In the genomic region with DNA sequence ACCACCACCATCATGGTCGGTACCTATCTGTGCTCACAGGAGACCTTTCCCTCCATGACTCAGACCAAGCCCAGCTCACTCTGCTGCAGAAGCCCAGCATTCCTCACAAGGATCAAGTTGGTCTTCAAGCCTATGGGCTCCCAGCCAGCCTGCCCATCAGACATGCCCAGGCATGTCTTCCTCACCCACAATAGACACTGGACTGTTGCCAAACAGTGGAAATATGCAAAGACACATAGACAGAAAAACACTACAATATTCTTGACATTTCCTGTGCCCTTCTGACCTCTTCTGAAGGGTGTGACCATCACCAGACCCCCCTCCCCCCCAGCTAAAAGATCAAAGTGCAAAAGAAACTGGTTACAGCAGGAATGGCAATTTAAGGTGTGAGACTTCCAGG, we compare ENCODE assay signal across 13 mouse cellular contexts. TPM values are rescaled to one million over a fixed set of nuclear protein-coding genes. Genes with fewer than 3 reads are reported as not detected.
DNase-seq lines count a peak whose midpoint lies in the region; ATAC-seq and TF ChIP-seq lines count a peak whose summit lies in the region.
"Had no signal": no experiment of that assay in that cellular context is flagged by ENCODE, and none has a peak within 500 bp of the region (broad histone marks: within the 10 kb centered on the region; RNA-seq: fewer than 3 reads in every experiment).

No protein-coding gene starts in this region.

- in situ Hi-C loops in ES-E14 (cut with MboI; ENCODE audit: low sequenced_read_pairs in 2 of 2, unreplicated experiment in 2 of 2): no loop called here

- 97% methylated on average over 1 of the region's 1 CpGs for WGBS in heart, embryonic 11.5 days (ENCODE audit: insufficient replicate concordance)
- WGBS in intestine, embryonic 16.5 days: 92% methylated on average over 1 of the region's 1 CpGs
- 87% methylated on average over 1 of the region's 1 CpGs for WGBS in heart, embryonic 10.5 days
- 93% methylated on average over 1 of the region's 1 CpGs for WGBS in neural tube, embryonic 15.5 days

- no peak overlapping the region for H3K27ac ChIP-seq in heart, embryonic 11.5 days (ENCODE audit: low read depth, low read length)
- peak overlapping the region; percentile 52; the same call in 1 of the 2 replicates for H3K27ac ChIP-seq in ES-E14 (ENCODE audit: insufficient read depth, low read depth, low read length, poor library complexity, severe bottlenecking)
- H3K27ac ChIP-seq in intestine, embryonic 16.5 days (ENCODE audit: low read length): 0 out of 2 replicates have a peak overlapping the region, but pooled peaks have one; percentile 4
- H3K27ac ChIP-seq in heart, embryonic 10.5 days: no peak overlapping the region
- H3K27ac ChIP-seq in neural tube, embryonic 15.5 days (replicated peaks): no peak overlapping the region
- H3K27ac ChIP-seq: hindbrain, embryonic 13.5 days; liver, embryonic 14.5 days had no signal

- H3K4me3 ChIP-seq in heart, embryonic 11.5 days (ENCODE audit: low read depth, low read length): no peak overlapping the region
- no peak overlapping the region for H3K4me3 ChIP-seq in ES-E14 (ENCODE audit: insufficient read depth in 1 of 2, low read depth in 1 of 2, low read length in 2 of 2, poor library complexity in 1 of 2, severe bottlenecking in 1 of 2)
- H3K4me3 ChIP-seq in intestine, embryonic 16.5 days (ENCODE audit: low read length): no peak overlapping the region
- H3K4me3 ChIP-seq in heart, embryonic 10.5 days: no peak overlapping the region
- H3K4me3 ChIP-seq in neural tube, embryonic 15.5 days (replicated peaks): no peak overlapping the region
- H3K4me3 ChIP-seq: hindbrain, embryonic 13.5 days had no signal

- H3K4me1 ChIP-seq in heart, embryonic 11.5 days (ENCODE audit: control insufficient read depth, insufficient read depth, low read length): peaks cover 44% of the 10 kb centered on the region
- H3K4me1 ChIP-seq in ES-E14 (ENCODE audit: control insufficient read depth in 2 of 2, insufficient read depth in 2 of 2, low read length in 2 of 2, poor library complexity in 1 of 2): peaks cover 7 to 30% of the 10 kb centered on the region in 2 experiments
- H3K4me1 ChIP-seq in intestine, embryonic 16.5 days (ENCODE audit: control insufficient read depth, insufficient read depth, low read length): peaks cover 47% of the 10 kb centered on the region
- H3K4me1 ChIP-seq in heart, embryonic 10.5 days: peaks cover 78% of the 10 kb centered on the region
- peaks cover 34% of the 10 kb centered on the region for H3K4me1 ChIP-seq in neural tube, embryonic 15.5 days

- H3K9me3 ChIP-seq in heart, embryonic 11.5 days (replicated peaks; ENCODE audit: control insufficient read depth, low read length): no peaks in the 10 kb centered on the region
- no peaks in the 10 kb centered on the region for H3K9me3 ChIP-seq in ES-E14 (ENCODE audit: control insufficient read depth, insufficient read depth, low read depth, low read length)
- H3K9me3 ChIP-seq in intestine, embryonic 16.5 days (ENCODE audit: control insufficient read depth, low read length): no peaks in the 10 kb centered on the region
- no peaks in the 10 kb centered on the region for H3K9me3 ChIP-seq in heart, embryonic 10.5 days
- no peaks in the 10 kb centered on the region for H3K9me3 ChIP-seq in neural tube, embryonic 15.5 days (replicated peaks)
- H3K9me3 ChIP-seq: hindbrain, embryonic 13.5 days had no signal

- ATAC-seq in heart, embryonic 11.5 days (replicated peaks; ENCODE audit: insufficient number of reproducible peaks, low FRiP score, low TSS enrichment): no peak
- ATAC-seq in intestine, embryonic 16.5 days: peak; percentile 9; the same call in 1 of the 2 replicates
- ATAC-seq in neural tube, embryonic 15.5 days (ENCODE audit: low FRiP score): no peak
- ATAC-seq: activated CD4-positive, CD25-positive, alpha-beta regulatory T cell, adult 4 months had no signal

- DNase-seq in heart, adult 11 months: peak; percentile 90
- DNase-seq in 3134 (ENCODE audit: extremely low read depth, insufficient read length, low spot score) (peak; percentile 59), ES-E14 (ENCODE audit: low read depth, low spot score) (no peak)
- DNase-seq in cerebellum, postnatal 14 days: no peak
- DNase-seq in heart, embryonic 10.5 days (ENCODE audit: low spot score): no peak
- DNase-seq: cerebellum, adult 2 months; kidney, postnatal 25 days had no signal

- no peak overlapping the region for H3K9ac ChIP-seq in heart, embryonic 11.5 days (ENCODE audit: low read depth, low read length)
- no peak overlapping the region for H3K9ac ChIP-seq in ES-E14 (ENCODE audit: insufficient read depth, low read depth, low read length, poor library complexity, severe bottlenecking)
- no peak overlapping the region for H3K9ac ChIP-seq in intestine, embryonic 16.5 days (ENCODE audit: low read depth, low read length)
- no peak overlapping the region for H3K9ac ChIP-seq in neural tube, embryonic 15.5 days (replicated peaks)
- H3K9ac ChIP-seq: hindbrain, embryonic 13.5 days; liver, embryonic 14.5 days had no signal

- no peaks in the 10 kb centered on the region for H3K36me3 ChIP-seq in heart, embryonic 11.5 days (ENCODE audit: control insufficient read depth, insufficient read depth, low read length)
- no peaks in the 10 kb centered on the region for H3K36me3 ChIP-seq in ES-E14 (ENCODE audit: control insufficient read depth, insufficient read depth, low read length, poor library complexity, severe bottlenecking)
- H3K36me3 ChIP-seq in intestine, embryonic 16.5 days (ENCODE audit: control insufficient read depth, insufficient read depth, low read length): no peaks in the 10 kb centered on the region
- no peaks in the 10 kb centered on the region for H3K36me3 ChIP-seq in heart, embryonic 10.5 days
- H3K36me3 ChIP-seq in neural tube, embryonic 15.5 days: no peaks in the 10 kb centered on the region
- H3K36me3 ChIP-seq: hindbrain, embryonic 13.5 days had no signal

- no peaks in the 10 kb centered on the region for H3K27me3 ChIP-seq in heart, embryonic 11.5 days (ENCODE audit: control insufficient read depth, insufficient read depth, low read length)
- H3K27me3 ChIP-seq in intestine, embryonic 16.5 days (replicated peaks; ENCODE audit: control insufficient read depth, insufficient read depth, low read length): no peaks in the 10 kb centered on the region
- no peaks in the 10 kb centered on the region for H3K27me3 ChIP-seq in heart, embryonic 10.5 days (ENCODE audit: insufficient read depth, poor library complexity, severe bottlenecking)
- H3K27me3 ChIP-seq in neural tube, embryonic 15.5 days (replicated peaks): no peaks in the 10 kb centered on the region

- H3K4me2 ChIP-seq in heart, embryonic 11.5 days: no peak overlapping the region
- no peak overlapping the region for H3K4me2 ChIP-seq in intestine, embryonic 16.5 days (ENCODE audit: low read depth, low read length)
- no peak overlapping the region for H3K4me2 ChIP-seq in neural tube, embryonic 15.5 days
- H3K4me2 ChIP-seq: hindbrain, embryonic 13.5 days had no signal

TF ChIP-seq in ES-E14, 5 proteins besides CTCF, POLR2A, EP300 and RAD21:
- TF ChIP-seq ZNF384 (IDR thresholded peaks at IDR 0.05; ENCODE audit: low read depth, low read length) (no peak), CHD2 (IDR thresholded peaks at IDR 0.05; ENCODE audit: low read depth, low read length) (no peak), ZC3H11A (IDR thresholded peaks at IDR 0.05; ENCODE audit: borderline replicate concordance, low read depth, low read length) (no peak), MAFK (IDR thresholded peaks at IDR 0.05; ENCODE audit: insufficient read depth, low read depth, low read length) (no peak), HCFC1 (IDR thresholded peaks at IDR 0.05; ENCODE audit: borderline replicate concordance, insufficient read depth, low read length) (no peak)
TF ChIP-seq in ES-E14: peak in this region for 0.

RNA-seq across cellular contexts. Expression of a gene that starts 43.3 kb away (rescaled TPM):
- polyA plus RNA-seq in heart, embryonic 11.5 days (2014; fragmentation: Nextera tagmentation; extraction: Ambion mirVana): 7.3 and 7.7 TPM in 2 replicates
- 7.2 and 11.7 TPM in 2 replicates for total RNA-seq in ES-E14 (2012; rRNA removed)
- 2.0 and 2.6 TPM in 2 replicates for polyA plus RNA-seq in intestine, embryonic 16.5 days (2015; fragmentation: Nextera tagmentation; extraction: Ambion mirVana)
- 3.4 and 8.6 TPM in 2 replicates for polyA plus RNA-seq in heart, embryonic 10.5 days (2016; fragmentation: Nextera tagmentation; extraction: Ambion mirVana)
- polyA plus RNA-seq in neural tube, embryonic 15.5 days (2015; fragmentation: Nextera tagmentation; extraction: Ambion mirVana): 3.9 and 4.8 TPM in 2 replicates

Comparison
In these comparisons a context has a peak if more than half of its experiments do, and no peak if none do; other contexts are left out.
1. DNase-seq: peak in heart, adult 11 months (single experiment) and 3134 (single experiment); none in ES-E14 (single experiment), cerebellum, postnatal 14 days (0 of 2) and heart, embryonic 10.5 days (single experiment).
2. H3K27ac ChIP-seq: peak in ES-E14 (single experiment) and intestine, embryonic 16.5 days (single experiment); none in heart, embryonic 11.5 days (single experiment), heart, embryonic 10.5 days (single experiment) and neural tube, embryonic 15.5 days (single experiment).